Mouse (Mus musculus) lung, postnatal 25 days (tissue): Measurements from ENCODE around the gene Homez.

Experiments used
- DNase-seq: peaks from one replicate; pipeline ENCODE4 v3.0.0; 2022; ENCODE audit warnings: low spot score

The Homez gene

GRCm38 (mm10) chr14:54870861-54871260 lies at the start of gene Homez:
TSS of gene Homez (minus strand) at chr14:54870961.
- no peak for DNase-seq

- no peak for DNase-seq
Observed at GRCm38 (mm10) chr14:54920076-54920685, 49.4 kb upstream of the Homez start.

GRCm38 (mm10) chr14:54913343-54913742 lies 42.6 kb upstream of the Homez start:
- DNase-seq = no peak

- peak; percentile 66 for DNase-seq
Observed at GRCm38 (mm10) chr14:54912886-54913285, 42.1 kb upstream of the Homez start, which contains the start of gene Slc22a17. TSS of gene Slc22a17 (minus strand) at chr14:54913132.

GRCm38 (mm10) chr14:54912109-54912850 lies 41.5 kb upstream of the Homez start:
- no peak for DNase-seq

- peak; percentile 18 for DNase-seq
Observed at GRCm38 (mm10) chr14:54908682-54909081, 37.9 kb upstream of the Homez start.

- no peak for DNase-seq
Observed at GRCm38 (mm10) chr14:54903641-54904040, 32.9 kb upstream of the Homez start.

GRCm38 (mm10) chr14:54900383-54900782 lies 29.6 kb upstream of the Homez start:
- peak; percentile 88 for DNase-seq

GRCm38 (mm10) chr14:54897445-54897844 lies 26.7 kb upstream of the Homez start:
- no peak for DNase-seq

GRCm38 (mm10) chr14:54894296-54895151 lies 23.8 kb upstream of the Homez start:
- DNase-seq = peak; percentile 53

GRCm38 (mm10) chr14:54893651-54894181 lies 23.0 kb upstream of the Homez start:
- DNase-seq = peak; percentile 99

- DNase-seq = no peak
Observed at GRCm38 (mm10) chr14:54892200-54892599, 21.4 kb upstream of the Homez start, which contains the start of gene Pabpn1. TSS of gene Pabpn1 (plus strand) at chr14:54892500.

- no peak for DNase-seq
Observed at GRCm38 (mm10) chr14:54885309-54885708, 14.5 kb upstream of the Homez start.

- no peak for DNase-seq
Observed at GRCm38 (mm10) chr14:54884022-54884712, 13.4 kb upstream of the Homez start.

GRCm38 (mm10) chr14:54883154-54884021 lies 12.6 kb upstream of the Homez start, which contains the start of the genes Bcl2l2 and Gm20521:
TSS of gene Bcl2l2 (plus strand) at chr14:54883377.
TSS of gene Gm20521 (plus strand) at chr14:54883441.
- peak; percentile 82 for DNase-seq

- DNase-seq = peak; percentile 55
Observed at GRCm38 (mm10) chr14:54877048-54877715, 6.4 kb upstream of the Homez start, which contains the start of gene Ppp1r3e. TSS of gene Ppp1r3e (minus strand) at chr14:54877550.

- DNase-seq = peak; percentile 89
Observed at GRCm38 (mm10) chr14:54876539-54877047, 5.8 kb upstream of the Homez start.

- DNase-seq = peak; percentile 23
Observed at GRCm38 (mm10) chr14:54875844-54876538, 5.2 kb upstream of the Homez start.

GRCm38 (mm10) chr14:54874165-54874564 lies 3.4 kb upstream of the Homez start:
- no peak for DNase-seq
